Comparison of ENCODE assay signal across 10 mouse cellular contexts in the genomic region with DNA sequence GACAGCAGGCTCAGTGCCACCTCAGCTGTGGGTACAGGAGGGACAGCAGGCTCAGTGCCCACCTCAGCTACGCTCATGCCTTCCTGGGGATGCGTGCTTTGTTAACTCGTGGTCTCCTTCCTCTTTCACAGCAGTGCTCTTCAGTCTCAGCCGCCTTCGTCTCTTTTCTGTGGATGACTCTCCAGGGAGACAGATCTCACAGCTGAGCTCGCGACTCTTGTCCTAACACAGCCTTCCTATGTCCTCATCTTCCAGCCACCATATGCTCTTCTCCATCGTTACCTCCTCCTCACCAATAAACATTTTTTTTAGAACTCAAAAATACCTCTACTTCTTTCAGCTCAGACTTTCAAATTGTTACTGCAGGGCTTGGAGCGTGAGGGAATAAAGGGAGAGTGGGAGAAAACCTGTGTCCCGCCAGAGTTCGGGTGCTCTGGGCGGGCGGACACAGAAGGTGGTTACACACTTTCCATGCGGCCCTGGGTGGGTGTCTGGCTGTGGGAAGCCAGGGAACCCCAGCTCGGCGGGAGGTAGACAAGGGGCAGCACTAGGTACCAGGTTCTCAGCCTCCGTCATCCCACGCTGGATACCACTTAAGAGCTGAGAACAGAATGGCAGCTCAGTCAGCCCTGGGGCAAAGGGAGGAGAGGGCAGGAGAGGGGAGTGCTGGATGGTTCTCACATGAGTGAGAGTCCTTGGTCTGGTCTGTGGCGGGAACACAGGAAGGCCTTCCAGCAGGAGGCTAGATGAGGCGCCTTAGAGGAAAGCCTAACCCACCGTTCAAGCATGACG.
"Had no signal": no experiment of that assay in that cellular context is flagged by ENCODE, and none has a peak within 500 bp of the region (broad histone marks: within the 10 kb centered on the region; RNA-seq: fewer than 3 reads in every experiment).

No protein-coding gene starts in this region.

- H3K27ac ChIP-seq: left cerebral cortex, adult 2 months; limb, embryonic 12.5 days; liver, embryonic 14.5 days; midbrain, embryonic 15.5 days had no signal

- H3K9me3 ChIP-seq: limb, embryonic 12.5 days; midbrain, embryonic 15.5 days had no signal

- H3K4me1 ChIP-seq: limb, embryonic 12.5 days; midbrain, embryonic 15.5 days had no signal

- H3K27me3 ChIP-seq: limb, embryonic 12.5 days; midbrain, embryonic 15.5 days had no signal

- DNase-seq: kidney, postnatal 14 days; liver; lung, adult 18-20 months; right cerebral cortex, adult 18-20 months; right cerebral cortex, postnatal 25 days had no signal

- H3K9ac ChIP-seq: limb, embryonic 12.5 days; liver, embryonic 14.5 days; midbrain, embryonic 15.5 days had no signal

- H3K4me3 ChIP-seq: left cerebral cortex, adult 2 months; limb, embryonic 12.5 days; midbrain, embryonic 15.5 days had no signal

- H3K4me2 ChIP-seq: limb, embryonic 12.5 days; midbrain, embryonic 11.5 days; midbrain, embryonic 15.5 days had no signal

- ATAC-seq: midbrain, embryonic 15.5 days had no signal
